Mouse (Mus musculus) spleen, adult 2 months (tissue): ENCODE results near the gene Poc5.

Source experiments
- CTCF ChIP-seq: fragments of 200-500 bp; IDR thresholded peaks from 2 replicates; pipeline ENCODE4 v1.5.1; 2011; ENCODE audit warnings: mild to moderate bottlenecking, inconsistent platforms; ENCODE audit not compliant: insufficient read depth, insufficient read length, insufficient replicate concordance; ENCODE audit errors: extremely low read depth
- POLR2A ChIP-seq: fragments of 200-500 bp; IDR thresholded peaks from 2 replicates; pipeline ENCODE4 v1.6.1; 2011; ENCODE audit warnings: low read depth, low read length, inconsistent platforms

- no peak for TF ChIP-seq POLR2A
- no peak for TF ChIP-seq CTCF
These were observed 26.3 kb downstream of the Poc5 start for GRCm38 (mm10) chr13:96414384-96414783.
